In the genomic region with DNA sequence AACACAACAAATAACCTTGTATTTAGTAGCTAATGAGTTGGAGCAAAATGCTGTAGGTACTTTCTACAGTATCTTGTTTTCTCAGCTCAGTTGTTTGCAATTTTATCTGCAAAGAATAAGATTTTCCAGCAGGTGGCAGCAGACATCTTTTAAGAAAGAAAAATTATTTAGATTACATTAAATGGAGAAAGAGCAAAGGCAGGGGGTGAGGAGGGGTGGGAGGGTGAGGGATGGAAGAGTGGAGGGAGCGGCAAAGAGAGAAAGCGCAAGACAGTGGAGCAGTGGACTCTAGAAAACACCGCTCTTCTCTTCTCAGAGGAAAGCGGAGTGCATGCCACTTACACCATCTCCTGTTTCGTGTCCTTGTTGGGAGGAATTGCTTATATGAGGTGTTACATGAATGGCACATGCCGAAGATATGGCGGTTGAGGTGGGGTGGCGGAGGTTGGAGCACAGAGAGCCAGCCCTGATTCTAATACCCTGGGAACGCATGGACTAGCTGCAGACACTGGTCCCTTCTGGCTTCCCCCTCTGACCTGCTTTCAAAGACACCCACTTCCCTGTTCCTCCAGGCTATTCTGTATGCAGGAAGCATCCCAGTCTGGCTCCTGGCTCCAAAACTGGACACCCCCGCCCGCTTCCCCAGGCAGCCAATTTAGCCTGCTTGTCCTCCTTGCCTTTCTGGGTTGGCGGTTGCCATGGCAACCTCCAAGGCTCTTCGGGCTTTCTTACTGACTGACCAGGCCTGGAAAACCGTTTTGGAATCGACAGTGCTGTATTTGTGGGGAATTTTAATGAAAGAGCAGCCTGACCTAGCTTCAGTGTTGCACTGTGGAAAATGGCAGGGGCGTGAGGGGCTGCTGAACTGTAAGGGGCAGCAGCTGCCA, we compare ENCODE assay signal across 8 mouse cellular contexts.
DNase-seq lines count a peak whose midpoint lies in the region; ATAC-seq and TF ChIP-seq lines count a peak whose summit lies in the region.

No protein-coding gene starts in this region.

- peak overlapping the region; percentile 97 for H3K27ac ChIP-seq in forebrain, embryonic 13.5 days

- peak; percentile 93 for ATAC-seq in forebrain, embryonic 13.5 days
- no peak for ATAC-seq in inflammation-experienced regulatory T-cells, adult 6 months

- intact Hi-C loops in heart, postnatal 10 days (cut with DNase I) = no loop called here

- 2% methylated on average over 16 of the region's 16 CpGs for WGBS in forebrain, embryonic 13.5 days

- H3K4me2 ChIP-seq in forebrain, embryonic 13.5 days = peak overlapping the region; percentile 66

- no peaks in the 10 kb centered on the region for H3K36me3 ChIP-seq in forebrain, embryonic 13.5 days (ENCODE audit: poor library complexity, severe bottlenecking)

- no peaks in the 10 kb centered on the region for H3K9me3 ChIP-seq in forebrain, embryonic 13.5 days (replicated peaks)

- H3K4me1 ChIP-seq in forebrain, embryonic 13.5 days = peaks cover 21% of the 10 kb centered on the region

- H3K27me3 ChIP-seq in forebrain, embryonic 13.5 days = no peaks in the 10 kb centered on the region

- H3K4me3 ChIP-seq in forebrain, embryonic 13.5 days = peak overlapping the region; percentile 43

- peak overlapping the region; percentile 71 for H3K9ac ChIP-seq in forebrain, embryonic 13.5 days

- peak; percentile 47; the same call in 1 of the 2 replicates for TF ChIP-seq POLR2A in brain, embryonic 14.5 days (IDR thresholded peaks at IDR 0.05; ENCODE audit: borderline replicate concordance, extremely low read depth, insufficient read depth, insufficient read length, poor library complexity, severe bottlenecking)

- TF ChIP-seq CTCF in brain, embryonic 14.5 days (IDR thresholded peaks at IDR 0.05; ENCODE audit: borderline replicate concordance, extremely low read depth, insufficient read depth, insufficient read length) = no peak

- DNase-seq in ES-CJ7 (ENCODE audit: low read depth, low spot score) = peak; percentile 33
- peak; percentile 98 for DNase-seq in brain, embryonic 14.5 days (ENCODE audit: low read depth)
- peak; percentile 49 to 53 for DNase-seq in heart, postnatal 10 days
- peak; percentile 93 for DNase-seq in layer of hippocampus, adult 9-11 months
- peak; percentile 6 for DNase-seq in lung, postnatal 36 days
- peak; percentile 54 for DNase-seq in skeletal muscle tissue, adult 2 months (ENCODE audit: low read depth, low spot score)

Comparison
In these comparisons a context has a peak if more than half of its experiments do, and no peak if none do; other contexts are left out.
1. DNase-seq: peak in every context shown above with its lines; median percentile 98 in brain, embryonic 14.5 days; 93 in layer of hippocampus, adult 9-11 months; 54 in skeletal muscle tissue, adult 2 months; 51 in heart, postnatal 10 days; 33 in ES-CJ7; 6 in lung, postnatal 36 days.